Mouse (Mus musculus) lung, postnatal 25 days (tissue): Measurements from ENCODE around the gene Ubc.
A peak's percentile ranks its signal among the peaks of the same experiment; 100 is the strongest.
"Not testable (repeated sequence)": the region's sequence is repeated elsewhere in the genome, so short reads cannot be mapped to it uniquely, and the experiment has no call there.

Experiments used
- DNase-seq: peaks from one replicate; pipeline ENCODE4 v3.0.0; 2022; ENCODE audit warnings: low spot score

Gene Ubc

DNA sequence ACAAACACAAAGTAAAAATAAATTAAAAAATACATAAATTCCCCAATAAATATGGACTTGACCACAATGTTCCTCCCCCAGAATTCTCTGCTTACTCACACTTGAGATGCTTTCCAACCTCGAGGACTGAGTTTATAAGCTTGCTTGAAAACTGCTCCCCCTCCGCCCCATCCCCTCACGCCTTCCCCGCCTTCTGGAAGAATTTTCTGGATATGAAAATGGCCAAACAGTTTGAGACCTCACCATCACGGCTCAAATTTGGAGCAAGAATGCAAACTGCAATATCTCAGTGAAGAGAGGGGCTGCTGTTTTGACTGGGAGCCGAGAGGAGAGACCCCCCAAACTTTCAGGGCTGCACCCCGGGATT, 14.5 kb upstream of the Ubc start:
- DNase-seq: no peak

DNA sequence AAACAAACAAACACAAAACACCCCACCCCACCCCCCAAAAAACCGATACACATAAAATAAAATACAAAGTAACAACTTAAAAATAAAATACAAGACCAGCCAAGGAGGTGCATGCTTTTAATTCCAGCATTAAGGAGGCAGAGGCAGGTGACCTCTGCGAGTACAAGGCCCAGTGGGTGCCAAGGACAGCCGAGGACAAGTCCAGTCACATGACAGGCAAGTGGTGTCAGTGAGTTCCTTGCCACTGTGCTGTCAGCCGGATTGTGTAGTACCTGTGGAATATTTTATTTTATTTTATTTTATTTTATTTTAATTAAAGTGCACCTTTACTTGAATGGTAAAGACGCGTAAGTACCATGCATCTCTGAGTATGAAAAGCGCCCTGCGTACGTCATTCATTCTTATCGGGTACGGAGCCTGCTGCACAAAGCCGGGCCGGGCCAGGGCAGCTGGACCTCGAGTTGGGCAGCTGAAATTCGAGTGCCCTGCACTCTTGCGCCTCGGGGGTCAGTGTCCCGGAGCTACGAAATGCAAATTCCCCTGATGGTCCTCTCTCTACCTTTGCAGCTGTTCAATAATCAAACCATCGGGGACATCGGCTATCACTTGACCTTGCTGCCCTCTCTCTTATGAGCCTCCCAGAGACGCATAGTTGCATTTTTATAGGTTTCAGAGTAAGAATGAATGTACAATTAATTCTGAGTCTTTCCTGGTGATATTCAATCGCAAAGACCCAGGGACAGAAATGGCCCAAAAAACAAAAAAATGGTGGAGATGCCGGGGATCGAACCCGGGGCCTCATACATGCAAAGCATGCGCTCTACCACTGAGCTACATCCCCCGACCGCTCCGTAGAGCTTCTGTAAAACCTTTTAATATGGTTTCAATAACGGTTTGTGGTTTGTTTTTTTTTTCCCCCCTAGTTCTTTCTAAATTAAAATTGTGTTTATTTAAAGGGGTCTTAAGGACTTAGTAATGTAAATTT, 13.8 kb upstream of the Ubc start:
- DNase-seq: peak; percentile 70

DNA sequence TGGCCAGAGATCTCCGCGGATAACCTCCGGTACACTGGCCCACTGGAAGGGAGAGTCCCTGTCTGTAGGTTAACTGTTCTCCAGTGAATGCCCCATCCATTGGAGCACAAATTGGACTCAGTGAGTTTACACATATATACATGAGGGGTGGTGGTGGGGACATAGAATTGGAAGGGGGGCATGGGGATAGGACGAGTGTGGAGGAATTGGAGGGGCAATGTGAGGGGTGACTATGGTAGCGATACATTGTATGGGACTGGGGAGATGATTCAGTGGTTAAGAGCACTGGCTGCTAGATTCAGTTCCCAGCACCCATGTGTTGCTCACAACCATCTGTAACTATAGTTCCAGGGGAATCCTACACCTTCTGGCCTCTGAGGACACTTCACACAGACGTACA, 13.0 kb upstream of the Ubc start:
- DNase-seq: no peak

DNA sequence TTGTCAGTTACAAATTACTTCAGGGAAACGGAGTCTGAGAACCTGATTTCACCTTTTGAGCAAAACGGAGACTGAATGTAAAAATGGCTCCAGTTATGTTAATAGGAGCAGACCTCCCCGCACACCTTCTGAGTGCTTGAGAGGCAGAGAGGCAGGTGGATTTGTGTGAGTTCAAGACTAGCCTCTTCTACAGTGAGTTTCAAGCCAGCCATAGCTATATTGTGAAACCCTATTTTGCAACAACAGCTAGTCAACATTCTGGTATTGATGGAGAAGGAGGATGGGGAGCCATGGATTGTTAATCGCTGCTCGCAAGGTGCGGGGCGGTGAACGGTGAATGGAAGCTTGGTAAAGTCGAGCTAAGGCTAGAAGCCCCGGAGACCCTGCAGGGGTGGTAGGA, 12.5 kb upstream of the Ubc start:
- no peak for DNase-seq

DNA sequence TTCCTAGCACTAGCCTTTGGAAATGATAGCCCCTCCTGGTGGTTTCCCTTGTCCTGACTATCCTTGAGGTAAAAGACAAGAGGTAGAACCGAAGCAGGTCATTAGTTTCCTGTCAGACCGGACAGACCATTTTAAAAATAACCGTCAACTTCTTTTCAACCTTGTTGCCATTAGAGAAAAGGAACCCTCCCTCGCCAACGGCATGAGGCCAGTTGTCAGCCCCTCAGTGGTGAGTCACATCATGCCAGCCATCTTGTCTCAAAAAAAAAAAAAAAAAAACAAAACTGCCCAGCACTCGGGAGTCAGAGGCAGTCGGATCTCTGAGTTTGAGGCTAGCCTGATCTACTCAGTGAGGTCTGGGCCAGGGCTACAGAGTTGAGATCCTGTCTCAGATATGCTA, 10.9 kb upstream of the Ubc start:
- DNase-seq: no peak

DNA sequence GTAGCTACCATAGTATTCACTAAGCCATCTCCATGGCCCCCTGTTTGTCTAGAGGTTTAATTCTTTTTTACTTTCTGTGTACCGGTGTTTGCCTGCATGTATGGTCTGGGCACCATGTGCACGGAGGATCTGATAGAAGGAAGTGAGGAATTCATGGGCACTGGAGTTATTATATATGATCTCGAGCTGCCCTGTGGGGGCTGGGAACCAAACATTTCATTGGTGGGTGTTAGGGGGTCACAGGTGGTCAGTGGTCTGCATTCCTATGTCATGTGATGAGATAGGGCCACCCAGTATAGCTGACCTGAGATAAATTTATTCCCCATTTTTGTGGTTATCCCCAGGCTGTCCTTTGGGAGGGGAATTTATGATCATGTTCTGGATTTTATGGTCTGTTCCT, 5.0 kb upstream of the Ubc start:
- DNase-seq: no peak

DNA sequence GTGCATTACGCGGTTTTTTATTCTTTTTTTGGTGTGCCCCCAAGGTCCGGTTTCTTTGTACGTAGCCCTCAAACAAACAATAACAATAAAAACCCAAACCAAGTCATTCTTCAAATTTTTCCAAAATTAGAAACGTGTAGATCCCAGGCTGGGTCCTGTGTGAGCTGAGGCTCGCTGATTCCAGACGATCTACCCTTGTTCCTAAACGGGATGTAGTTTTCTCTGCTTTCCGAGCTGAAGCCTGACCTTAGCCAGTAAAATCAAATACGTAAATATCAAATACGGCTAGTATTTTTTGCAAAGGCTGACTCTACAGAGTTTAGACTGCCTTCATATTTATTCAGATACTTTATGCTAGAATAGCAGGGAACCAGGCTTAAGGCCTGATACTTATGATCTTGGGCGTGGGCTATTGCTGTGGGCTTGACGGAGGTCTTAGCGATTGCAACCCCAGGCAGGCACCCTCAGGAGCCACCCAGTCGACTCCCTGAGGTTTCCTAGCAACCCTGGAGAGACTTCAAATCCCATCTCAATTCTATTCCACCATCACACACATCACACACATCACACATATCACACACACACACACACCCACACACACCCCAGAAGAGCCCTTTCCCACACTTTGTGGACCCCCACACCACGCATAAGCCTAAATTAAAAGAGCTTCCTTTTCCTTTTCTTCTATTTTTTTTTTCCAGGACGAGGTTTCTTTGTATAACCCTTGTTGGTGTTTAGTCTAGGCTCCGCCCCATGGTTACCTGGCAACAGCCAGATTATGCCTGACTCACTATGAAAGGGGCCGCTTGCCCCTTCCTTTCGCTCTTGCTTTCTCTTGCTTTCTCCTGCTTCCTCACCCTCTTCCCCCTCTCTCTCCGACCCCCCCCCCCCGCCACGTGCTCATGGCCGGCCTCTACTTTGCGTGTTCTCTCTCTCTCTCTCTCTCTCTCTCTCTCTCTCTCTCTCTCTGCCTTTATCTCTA, 3.9 kb upstream of the Ubc start:
- DNase-seq: peak; percentile 89

DNA sequence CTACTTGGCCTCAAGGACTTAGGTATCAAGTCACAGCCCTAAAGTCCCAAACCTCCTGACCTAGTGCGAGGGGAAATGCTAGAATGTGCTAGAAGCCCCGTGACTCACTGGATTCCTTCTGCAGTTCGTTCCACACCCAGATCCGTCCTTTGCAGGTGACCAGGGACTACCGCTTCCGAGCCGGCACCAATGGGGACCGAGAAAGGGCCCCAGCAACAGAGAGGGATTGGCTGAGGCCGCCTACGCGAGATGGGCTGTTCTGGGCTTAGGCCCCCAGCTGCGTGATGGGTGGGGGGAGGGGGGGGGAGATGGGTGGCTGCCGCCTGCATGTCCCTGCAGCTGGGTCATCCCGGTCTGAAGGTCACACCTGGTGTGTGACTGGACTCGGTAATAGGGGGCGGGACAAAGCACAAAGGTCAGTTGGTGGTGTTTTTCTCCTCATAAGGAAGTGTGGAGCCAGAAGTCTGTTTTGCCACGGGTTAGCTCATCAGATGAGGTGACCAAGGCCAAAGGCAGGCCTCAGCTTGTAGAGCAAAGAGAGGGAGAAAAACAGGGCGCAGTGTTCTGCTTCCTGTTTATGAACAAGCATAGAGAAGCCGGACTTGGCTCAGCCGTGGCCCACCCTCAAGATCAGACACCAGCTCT, 3.1 kb upstream of the Ubc start:
- DNase-seq: peak; percentile 99

DNA sequence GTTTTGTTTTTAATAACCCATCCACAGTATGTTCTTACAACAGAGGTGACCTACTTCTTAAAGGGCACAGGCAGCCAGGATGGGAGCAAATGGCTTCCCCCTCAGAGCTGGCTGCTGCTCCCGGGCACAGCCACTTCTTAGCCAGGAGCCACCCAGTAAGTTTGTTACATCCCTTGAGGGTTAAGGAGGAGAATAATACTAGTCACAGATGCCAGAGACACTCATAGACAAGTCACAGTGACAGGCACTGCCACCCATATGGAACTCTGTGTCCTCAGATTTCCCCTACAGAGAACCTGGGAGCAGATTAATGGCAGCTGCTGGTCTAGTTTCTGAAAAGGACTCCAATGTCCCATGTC, 2.6 kb upstream of the Ubc start:
- DNase-seq: no peak

DNA sequence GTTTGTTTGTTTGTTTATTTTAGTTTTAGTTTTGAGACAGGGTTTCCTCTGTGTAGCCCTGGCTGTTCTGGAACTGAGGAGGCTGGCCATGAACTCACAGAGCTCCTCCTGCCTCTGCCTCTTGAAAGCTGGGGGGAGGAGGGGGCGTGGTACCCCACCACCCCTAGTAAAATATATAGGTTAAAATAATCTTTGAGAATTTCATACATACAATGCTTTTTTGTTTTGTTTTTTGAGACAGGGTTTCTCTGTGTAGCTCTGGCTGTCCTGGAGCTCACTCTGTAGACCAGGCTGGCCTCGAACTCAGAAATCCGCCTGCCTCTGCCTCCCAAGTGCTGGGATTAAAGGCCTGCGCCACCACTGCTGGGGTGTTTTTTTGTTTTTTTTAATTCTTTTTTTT, 2.2 kb upstream of the Ubc start:
- not testable (repeated sequence) for DNase-seq

DNA sequence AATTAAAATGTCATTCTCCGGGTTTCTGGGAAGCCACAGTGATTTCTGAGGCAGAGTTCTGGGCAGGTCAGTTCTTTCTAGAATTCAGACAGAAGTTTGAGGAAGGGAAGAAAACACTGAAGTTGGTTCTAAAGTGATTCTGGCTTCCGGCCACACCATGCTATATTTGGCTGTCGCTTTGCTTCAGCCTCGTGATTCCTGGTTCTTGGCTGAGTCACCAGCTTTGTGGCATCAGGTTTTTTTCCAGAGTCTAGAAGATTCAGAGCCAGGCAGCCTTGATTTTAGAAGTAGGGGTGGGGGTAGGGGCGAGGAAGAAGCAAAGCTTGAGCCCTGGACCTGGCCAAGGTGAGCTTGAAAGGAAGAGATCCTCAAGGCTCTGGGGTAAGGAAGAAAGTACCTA, 1.6 kb upstream of the Ubc start:
- DNase-seq: peak; percentile 86

DNA sequence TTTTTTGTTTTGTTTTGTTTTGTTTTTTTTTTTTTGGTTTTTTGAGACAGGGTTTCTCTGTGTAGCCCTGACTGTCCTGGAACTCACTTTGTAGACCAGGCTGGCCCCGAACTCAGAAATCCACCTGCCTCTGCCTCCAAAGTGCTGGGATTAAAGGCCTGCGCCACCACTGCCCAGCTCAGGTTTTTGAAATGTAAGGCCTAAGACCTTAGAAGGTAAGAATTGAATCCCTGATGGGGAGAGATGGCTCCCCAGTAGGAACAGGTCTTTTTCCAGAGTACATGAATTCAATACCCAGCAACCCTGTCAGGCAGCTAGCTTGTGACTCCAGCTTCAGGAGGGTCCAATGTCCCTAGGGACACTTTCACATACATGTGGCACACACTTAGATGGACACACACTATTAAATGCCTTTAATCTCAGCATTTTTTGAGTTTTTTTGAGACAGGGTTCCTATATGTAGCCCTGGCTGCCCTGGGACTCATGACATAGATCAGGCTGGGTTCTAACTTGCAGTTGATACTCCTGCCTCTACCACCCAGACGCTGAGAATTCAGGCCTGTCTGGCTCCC, 990 bp upstream of the Ubc start:
- no peak for DNase-seq

DNA sequence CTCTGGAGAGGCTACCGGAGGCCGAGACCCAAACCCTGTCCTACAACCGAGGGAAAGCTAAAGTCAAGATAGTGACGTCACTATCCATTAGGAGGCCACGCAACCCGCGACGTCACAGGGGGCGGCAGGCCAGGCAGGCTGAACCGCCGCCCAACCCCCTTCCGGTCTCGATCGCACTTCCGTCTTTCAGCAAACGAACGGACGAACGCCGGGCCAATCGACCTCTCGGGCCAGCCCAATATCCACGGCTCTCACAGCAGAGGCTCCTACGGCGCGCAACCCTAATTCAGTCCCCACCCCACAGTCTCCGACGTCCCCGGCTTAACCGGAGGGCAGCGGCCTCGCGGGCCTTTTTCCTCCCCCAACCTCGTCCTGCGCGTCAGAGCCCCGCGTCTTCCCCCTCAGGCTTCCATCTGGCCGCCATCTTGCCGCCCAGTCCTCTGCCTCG, 847 bp downstream of the Ubc start, which contains the start of gene Gm10382:
Gene Gm10382, plus strand, starts transcription at position 192 of the 448 bp plus-strand sequence.
- DNase-seq: peak; percentile 90

DNA sequence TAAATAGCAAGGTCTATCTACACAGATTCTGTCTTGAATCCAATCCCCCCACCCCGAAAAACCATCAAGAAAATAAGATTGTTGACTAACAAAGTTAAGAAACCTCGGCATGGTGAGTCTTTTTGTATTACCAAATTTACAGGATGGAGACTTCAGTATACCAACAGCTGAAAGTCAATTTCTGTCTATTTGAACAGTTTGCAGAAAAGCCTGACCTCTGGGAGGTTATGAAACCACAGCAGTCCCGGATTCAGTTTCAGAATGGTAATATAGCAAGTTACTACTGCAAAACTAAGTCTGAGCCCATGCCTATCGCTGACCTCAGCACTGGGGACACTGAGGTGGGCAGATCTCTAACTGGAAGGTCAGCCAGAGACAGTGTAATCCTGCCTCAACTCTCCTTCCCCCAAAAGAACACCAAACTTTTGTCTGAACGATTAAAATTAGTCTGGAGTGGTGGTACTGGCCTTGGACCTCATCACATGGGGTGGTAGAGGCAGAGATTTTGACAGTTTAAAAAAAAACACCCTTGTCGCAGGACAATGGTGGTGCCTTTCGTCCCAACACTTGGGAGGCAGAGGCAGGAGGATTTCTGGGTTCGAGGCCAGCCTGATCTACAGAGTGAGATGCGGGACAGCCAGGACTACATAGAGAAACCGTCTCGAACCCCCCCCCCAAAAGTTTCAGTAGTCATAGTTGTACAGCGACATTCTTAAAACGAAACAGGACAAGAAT, 1.5 kb downstream of the Ubc start:
- DNase-seq: no peak

DNA sequence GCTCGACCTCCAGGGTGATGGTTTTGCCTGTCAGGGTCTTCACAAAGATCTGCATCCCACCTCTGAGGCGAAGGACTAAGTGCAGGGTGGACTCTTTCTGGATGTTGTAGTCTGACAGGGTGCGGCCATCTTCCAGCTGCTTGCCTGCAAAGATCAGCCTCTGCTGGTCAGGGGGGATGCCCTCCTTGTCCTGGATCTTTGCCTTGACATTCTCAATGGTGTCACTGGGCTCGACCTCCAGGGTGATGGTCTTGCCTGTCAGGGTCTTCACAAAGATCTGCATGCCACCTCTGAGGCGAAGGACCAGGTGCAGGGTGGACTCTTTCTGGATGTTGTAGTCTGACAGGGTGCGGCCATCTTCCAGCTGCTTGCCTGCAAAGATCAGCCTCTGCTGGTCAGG, 2.7 kb downstream of the Ubc start:
- DNase-seq: not testable (repeated sequence)

DNA sequence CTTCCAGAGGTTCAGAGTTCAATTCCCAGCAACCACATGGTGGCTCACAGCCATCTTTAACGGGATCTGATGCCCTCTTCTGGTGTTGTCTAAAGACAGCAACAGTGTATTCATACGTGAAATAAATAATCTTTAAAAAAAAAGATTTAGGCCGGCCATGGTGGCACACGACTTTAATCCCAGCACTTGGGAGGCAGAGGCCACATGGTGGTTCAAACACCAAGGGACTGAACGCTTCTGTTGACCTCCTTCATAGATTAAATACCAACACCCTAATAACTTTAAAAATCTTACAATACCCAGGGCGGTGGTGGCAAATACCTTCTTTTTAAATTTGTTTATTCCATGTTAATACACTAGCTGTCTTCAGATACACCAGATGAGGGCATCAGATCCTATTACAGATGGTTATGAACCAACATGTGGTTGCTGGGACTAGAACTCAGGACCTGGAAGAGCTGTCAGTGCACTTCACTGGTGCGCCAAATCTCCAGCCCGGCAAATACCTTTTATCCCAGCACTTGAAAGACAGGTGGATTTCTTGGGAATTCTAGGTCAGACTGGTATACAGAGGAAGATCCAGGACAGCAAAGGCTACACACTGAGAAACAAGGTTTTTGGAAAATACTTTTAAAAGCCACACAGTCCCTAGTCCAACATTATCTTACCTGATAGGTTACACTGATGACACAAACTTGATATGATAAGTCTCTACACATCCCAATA, 4.6 kb downstream of the Ubc start:
- DNase-seq: no peak

DNA sequence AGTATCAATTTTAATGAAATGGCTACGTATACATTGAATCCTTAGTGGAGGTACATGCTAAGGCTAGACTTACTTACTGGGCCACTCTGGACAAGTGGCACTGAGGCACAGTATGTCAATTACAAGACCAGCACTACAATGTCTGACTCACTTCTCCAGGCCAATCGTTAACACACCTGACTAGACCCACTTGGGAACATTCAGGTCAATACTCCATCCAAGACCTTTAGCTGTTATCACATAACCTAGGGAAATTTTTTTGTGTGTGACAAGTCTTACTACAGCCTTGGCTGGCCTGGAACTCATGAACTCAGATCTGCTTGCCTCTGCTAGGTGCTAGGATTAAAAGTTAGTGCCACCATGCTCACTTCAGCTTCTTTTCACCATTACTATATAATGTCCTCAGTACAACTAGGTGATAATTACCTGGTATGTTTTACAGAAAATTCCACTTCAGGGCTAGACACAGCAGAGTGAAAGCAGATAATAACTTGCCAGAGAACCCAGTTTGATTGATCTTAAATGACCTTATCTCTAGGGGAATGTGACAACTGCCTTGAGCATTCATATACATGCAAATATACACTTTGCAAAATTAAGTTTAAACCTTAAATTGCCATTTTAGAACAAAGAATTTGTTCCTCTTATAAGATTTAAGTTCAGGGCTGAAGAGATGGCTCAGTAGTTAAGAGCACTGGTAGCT, 5.3 kb downstream of the Ubc start:
- DNase-seq: no peak

DNA sequence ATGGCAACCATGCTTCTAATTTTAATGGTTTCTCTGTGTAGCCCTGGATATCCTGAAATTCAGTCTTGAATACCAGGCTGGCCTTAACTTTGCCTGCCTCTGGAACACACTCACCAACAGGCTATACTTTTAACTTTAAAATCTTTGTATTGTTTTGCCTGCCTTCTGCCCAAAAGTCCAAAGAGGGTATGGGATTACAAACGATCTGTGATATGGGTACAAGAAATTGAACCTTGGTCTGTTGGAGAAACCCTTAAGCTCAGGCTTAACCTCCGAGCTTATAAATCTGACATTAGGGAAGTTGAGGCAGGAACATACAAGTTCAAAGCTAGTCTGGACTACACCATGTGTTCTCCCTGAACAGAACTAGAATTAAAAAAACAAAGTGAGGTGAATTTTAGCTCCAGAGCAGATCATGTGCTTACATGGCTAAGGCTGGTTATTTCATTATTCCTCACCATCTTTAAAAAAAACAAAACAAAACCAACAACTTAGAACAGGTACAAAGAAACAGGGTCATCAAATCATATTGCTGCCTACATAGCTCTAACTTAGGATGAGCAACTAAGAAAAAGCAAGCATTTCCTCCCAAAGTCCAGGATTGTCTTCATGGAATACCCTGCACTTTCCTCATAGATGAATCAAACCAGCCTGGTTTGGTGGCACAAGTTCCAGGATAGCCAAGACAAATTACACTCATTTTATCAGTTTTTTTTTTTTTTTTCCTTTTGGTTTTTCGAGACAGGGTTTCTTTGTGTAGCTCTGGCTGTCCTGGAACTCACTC, 6.2 kb downstream of the Ubc start:
- no peak for DNase-seq
